Mouse (Mus musculus) lung, postnatal 36 days (tissue): ENCODE measurements at regions not wholly inside any gene's neighbourhood (a gene's known extent, or its start where the extent isn't known, plus 50 kb on each side); places are given as distances from the start of the nearest gene placed in this dataset.

Experiments used
- DNase-seq: peaks from one replicate; pipeline ENCODE4 v3.0.0; 2022; ENCODE audit warnings: mixed read lengths

DNA sequence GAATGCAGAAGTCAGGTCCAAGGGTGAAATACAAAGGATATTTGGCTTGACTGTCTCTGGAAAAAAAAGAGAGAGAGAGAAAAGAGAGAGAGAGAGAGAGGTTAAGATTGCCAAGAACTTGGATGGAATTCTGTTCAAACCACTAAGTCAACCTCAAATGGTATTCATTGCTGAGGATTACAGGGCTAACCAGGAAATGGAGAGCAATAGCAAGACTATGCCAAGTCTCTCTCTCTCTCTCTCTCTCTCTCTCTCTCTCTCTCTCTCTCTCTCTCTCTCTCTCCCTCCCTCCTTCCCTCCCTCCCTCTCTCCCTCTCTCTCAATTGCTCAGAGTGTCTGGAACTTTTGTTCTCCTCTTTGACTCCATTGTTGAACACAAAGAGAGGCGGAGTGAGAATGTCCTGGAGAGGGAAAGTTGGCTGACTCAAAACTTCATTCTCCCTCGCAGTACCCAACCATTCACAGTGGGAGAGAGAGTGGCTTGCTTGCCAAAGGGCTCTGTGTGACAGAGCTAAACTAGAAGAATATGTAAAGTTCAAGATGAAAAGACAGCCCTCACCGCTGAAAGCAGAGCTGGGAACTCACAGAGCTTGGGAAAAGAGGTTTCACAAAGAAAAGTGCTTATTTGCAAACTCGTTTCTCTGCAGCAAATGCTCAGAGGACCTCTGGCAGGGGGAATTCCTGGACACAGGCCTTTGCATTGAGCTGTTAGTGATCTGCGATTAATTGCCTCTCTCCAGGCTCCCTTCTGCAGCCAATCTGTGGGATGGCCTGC lies 487.1 kb upstream of the Cdh11 start:
- peak; percentile 4 for DNase-seq

DNA sequence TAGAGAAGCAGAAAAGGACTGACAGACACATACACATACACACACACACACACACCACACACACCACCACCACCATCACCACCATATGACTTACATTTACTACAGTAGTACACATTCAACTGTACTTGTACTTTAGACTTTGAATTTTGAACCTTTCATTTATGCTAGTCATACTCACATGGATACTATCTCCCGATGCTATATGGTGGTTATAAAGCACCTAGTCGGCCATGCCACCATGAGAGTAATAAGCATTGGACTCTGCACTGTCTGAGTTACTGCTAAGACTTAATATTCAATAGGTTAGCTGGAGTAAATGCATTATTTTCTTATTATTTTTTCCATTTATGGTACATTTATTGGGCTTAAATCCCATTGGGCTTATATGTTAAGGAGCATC lies 488.0 kb upstream of the Cdh11 start:
- DNase-seq: no peak

GRCm38 (mm10) chr8:103281801-103282200 lies 496.4 kb upstream of the Cdh11 start:
- DNase-seq: no peak

- no peak for DNase-seq
Measured at GRCm38 (mm10) chr8:103288561-103288974, 503.1 kb upstream of the Cdh11 start.

DNA sequence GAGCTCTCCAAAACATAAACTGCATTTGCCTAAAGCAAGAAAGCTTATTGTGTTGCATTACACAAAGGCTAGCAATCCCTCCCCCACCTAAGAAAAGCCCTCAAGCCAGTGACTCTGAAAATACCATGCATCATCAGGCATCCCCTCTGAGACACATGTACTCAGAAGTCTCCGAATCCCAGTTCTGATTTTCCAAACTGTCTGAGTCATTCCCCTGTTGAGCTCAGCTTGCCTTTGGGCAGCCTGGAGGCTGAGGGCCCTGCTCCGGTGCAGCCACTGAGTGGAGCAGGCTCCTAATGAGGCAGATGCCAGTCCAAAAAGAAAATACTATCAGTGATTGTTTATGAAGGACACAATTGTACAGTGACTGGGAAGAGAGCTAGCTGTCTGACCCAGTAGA lies 507.5 kb upstream of the Cdh11 start:
- no peak for DNase-seq

- DNase-seq: no peak
Measured at GRCm38 (mm10) chr8:103306476-103307183, 521.2 kb upstream of the Cdh11 start.

DNA sequence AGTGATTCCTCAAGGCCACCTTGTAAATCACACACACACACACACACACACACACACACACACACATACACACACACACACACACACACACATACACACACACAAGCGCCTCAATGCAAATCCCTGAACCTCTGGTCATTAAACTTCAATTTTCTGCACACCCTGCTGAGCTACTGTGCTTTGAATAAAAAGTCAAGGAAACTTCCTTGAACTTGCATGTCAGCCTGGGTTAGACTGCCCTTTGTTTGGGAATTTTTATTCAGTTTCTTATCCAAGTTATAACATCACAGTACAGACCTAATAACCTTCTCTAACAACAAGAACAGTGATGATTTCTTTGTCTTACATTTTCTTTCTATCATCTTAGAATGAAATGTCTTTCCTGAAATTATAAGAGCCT lies 528.1 kb upstream of the Cdh11 start:
- no peak for DNase-seq

GRCm38 (mm10) chr8:103314279-103315022 lies 529.0 kb upstream of the Cdh11 start:
- DNase-seq: no peak

DNA sequence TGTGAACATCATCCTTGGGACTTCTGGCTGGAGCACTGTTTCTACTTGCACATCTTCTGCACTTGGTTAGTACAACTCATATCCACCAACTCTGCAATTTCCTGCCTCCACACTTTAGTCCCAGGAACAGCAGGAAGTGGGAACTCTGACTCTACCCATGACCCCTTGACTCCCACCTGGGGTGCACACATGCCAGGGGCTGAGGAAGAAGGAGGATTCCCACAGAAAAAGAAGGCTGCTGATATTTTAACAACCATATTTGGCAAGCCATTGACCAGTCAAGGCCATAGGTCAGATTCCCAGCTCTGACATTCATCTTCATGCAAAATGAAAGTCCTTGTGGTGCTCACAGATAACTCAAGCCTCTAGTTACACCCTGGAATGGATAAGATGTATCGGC lies 530.3 kb upstream of the Cdh11 start:
- no peak for DNase-seq

DNA sequence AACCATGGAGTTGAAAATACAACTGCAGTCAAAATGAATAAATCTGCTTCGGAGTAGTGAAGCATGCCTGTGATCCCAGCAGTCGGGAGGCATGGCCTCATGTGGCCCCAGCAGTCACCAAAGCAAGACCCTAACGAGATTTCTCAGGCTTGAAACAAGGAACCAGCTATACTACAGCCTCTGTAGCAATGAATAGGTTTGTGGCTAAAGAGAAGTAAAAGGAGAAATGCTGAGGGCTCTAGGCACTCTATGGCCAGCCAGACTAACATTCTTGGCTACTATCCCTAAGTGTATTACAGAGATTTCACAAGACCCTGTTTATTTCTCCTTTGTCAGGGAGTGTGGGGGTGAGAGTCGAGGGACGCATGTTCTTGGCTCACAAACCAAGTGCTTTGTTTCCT lies 531.2 kb upstream of the Cdh11 start:
- peak; percentile 58 for DNase-seq

GRCm38 (mm10) chr8:103317149-103317725 lies 531.8 kb upstream of the Cdh11 start:
- no peak for DNase-seq

DNA sequence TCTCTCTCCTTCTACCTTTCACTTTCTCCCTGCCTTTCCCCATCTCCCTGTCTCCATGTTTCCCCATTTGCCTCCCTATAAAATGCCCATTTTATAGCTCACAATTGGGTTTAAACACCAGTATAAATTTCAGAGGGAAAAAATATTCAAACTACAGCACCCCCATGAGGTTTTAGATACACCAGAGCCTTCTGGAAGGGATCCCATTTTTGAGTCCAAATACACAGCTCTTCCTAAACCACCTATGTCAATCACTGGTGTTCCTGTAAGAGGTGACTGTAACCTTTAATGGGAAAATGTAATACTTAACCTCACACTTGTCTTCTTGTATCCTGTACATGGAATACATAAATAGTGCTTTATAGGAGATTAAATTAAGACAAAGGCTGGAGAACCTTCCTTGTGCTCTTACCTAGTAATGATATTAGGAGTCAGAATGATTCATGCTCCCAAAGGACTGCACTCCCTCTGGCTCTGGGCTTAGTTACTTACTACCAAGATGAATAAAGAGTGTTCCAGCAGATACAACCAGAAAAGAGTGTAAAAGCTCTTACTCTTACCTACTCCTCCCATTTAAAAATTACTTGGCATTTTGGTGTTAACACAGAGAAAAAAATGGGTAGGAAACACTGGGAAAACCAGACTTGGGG lies 538.7 kb upstream of the Cdh11 start:
- no peak for DNase-seq

GRCm38 (mm10) chr8:103331415-103331814 lies 546.0 kb upstream of the Cdh11 start:
- DNase-seq: peak; percentile 4

DNA sequence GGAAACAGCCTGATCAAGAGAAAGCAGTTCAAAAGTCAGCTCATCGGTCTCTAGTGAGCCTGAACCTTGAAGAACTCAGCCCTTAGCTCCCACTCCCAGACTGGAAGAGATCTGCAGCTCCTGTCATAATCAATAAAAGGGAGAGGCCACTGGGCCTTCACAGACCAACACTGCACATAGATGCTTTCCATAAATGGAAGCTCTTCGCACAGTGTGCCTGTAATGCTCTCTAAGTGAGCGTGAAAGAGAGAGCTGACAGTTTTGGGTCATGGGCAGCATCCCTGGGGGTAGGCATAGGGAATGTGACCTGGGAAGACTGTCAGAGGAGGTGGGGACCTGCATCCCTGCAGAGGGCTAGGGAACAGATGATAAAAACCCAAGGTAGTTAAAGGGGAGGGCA lies 551.9 kb upstream of the Cdh11 start:
- no peak for DNase-seq

DNA sequence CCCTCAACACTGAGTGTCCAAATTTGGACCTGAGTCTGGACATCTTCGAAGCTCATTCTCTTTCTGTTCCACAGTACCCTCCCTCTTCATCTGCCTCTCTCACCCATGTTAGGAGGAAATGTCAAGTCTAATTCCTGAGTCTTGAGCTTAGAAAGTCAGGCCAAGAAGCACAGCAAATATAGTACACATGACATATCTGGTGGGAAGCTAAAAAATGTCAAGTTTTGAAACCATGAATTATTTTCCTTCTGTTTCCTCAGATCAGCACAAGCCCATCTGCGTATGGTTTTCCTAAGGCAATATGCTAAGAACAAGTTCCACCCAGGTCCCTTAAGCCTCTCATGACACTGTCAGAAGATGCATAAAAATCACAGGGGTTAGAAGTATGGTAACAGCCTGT lies 553.6 kb upstream of the Cdh11 start:
- no peak for DNase-seq

GRCm38 (mm10) chr8:103339951-103340350 lies 554.5 kb upstream of the Cdh11 start:
- no peak for DNase-seq

GRCm38 (mm10) chr8:103343891-103344290 lies 558.4 kb upstream of the Cdh11 start:
- DNase-seq: no peak

- DNase-seq: no peak
Measured at GRCm38 (mm10) chr8:103344871-103345270, 559.4 kb upstream of the Cdh11 start.

GRCm38 (mm10) chr8:103347158-103347871 lies 561.9 kb upstream of the Cdh11 start:
- no peak for DNase-seq

DNA sequence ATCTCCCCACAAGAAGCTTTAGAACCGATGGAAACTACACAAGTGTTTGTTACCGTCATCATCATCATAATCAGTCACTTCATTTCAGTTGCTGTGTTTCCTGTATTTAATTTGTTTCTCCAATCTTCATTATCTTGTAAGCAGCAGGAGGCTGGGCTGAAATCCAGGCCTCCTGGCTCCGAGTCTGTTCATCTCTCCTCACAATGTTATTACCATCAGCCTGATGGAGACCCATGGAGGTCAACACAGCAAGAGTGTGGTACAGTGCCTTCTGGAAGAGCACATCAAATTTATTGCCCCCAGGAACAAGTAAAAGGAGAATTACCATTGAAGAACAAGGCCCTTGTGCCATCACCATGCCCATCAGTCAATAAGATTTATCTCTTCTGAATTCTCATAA lies 576.3 kb upstream of the Cdh11 start:
- no peak for DNase-seq

DNA sequence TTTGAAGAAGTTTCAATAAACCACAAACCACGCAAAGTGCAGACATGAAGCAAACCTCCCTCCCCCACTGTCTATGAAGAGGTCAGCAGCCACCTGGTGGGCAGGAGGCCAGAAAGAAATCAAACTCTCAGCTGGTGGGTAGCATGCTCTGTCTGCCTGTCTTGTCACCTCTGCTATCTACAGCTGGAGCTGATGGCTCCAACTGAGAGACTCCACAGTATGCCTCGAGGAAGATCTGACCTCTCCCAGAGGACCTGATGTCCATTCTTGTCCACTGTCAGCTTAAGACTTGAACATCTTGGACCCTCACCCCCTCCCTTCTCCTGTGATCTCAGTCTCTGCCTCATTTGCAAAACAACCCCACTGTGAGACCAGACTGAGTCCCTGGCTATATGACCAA lies 585.0 kb upstream of the Cdh11 start:
- no peak for DNase-seq

GRCm38 (mm10) chr8:103373007-103373406 lies 587.6 kb upstream of the Cdh11 start:
- no peak for DNase-seq
